Mouse (Mus musculus) layer of hippocampus, adult 2 months (tissue): Measurements from ENCODE around the gene Mcrip2. TPM values are rescaled to one million over a fixed set of nuclear protein-coding genes. Genes with fewer than 3 reads are reported as not detected.
"Not testable (repeated sequence)": the region's sequence is repeated elsewhere in the genome, so short reads cannot be mapped to it uniquely, and the experiment has no call there.

ENCODE experiments used
- DNase-seq, 2 experiments: peaks; one replicate each; pipeline ENCODE4 v3.0.0; 2022; ENCODE audit warnings: low spot score in 2 of 2
- H3K27ac ChIP-seq: fragments of 200-600 bp; 2 replicates; pipeline ENCODE4 v1.8.1; 2022
- H3K4me3 ChIP-seq: fragments of 200-600 bp; 2 replicates; pipeline ENCODE4 v1.8.1; 2022; ENCODE audit warnings: mild to moderate bottlenecking
- CTCF ChIP-seq: fragments of 200-600 bp; conservative IDR thresholded peaks from 2 replicates; pipeline ENCODE4 v1.8.1; 2022; ENCODE audit warnings: antibody characterized with exemption, mild to moderate bottlenecking, moderate library complexity
- total RNA-seq, 2 experiments: library from RNA; stranded (reverse); gene quantifications; 2 replicates each; pipeline ENCODE4 v1.2.3; 2021

Gene Mcrip2
- total RNA-seq, 2 experiments from 2014 or later: 20.9 to 21.6 TPM

- Histone ChIP-seq H3K27ac (no peak overlapping the region), H3K4me3 (no peak overlapping the region)
- DNase-seq: no peak
- TF ChIP-seq CTCF: no peak
Observed at GRCm38 (mm10) chr17:25878611-25879180, 10.1 kb upstream of the Mcrip2 start.

GRCm38 (mm10) chr17:25877741-25878610, 9.4 kb upstream of the Mcrip2 start:
- Histone ChIP-seq H3K27ac (no peak overlapping the region), H3K4me3 (no peak overlapping the region)
- no peak for TF ChIP-seq CTCF

GRCm38 (mm10) chr17:25877025-25877424, 8.5 kb upstream of the Mcrip2 start:
- no peak overlapping the region for H3K4me3 ChIP-seq
- no peak for DNase-seq
- TF ChIP-seq CTCF: no peak
- H3K27ac ChIP-seq: no peak overlapping the region

More at GRCm38 (mm10) chr17:25877741-25878610, 9.4 kb upstream of the Mcrip2 start:
- DNase-seq: no peak

DNA sequence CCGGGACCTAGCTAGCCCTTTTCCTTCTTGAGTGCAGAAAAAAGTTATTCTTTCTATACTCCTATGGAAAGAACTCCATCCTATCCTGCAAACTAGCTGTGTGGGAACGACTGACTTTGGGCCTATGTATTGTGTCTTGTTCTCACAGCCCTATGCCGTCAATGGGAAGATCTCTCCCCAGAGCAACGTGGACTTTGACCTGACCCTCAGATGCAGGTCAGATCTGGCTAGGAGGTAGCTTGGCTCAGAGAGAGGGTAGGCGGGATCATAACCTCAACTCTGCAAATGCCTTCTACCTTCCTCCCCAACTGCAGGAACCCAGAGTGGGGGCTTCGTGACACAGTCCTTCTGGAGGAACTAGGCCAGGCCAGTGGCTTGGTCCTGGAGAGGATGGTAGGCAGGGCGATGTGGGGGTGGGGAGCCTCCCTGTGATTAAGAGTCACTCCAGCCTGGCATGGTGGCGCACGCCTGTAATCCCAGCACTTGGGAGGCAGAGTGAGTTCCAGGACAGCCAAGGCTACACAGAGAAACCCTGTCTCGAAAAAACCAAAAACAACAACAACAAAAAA, 7.9 kb upstream of the Mcrip2 start:
- H3K27ac ChIP-seq: peak overlapping the region; percentile 97
- peak overlapping the region; percentile 99 for H3K4me3 ChIP-seq
- no peak for TF ChIP-seq CTCF
- no peak for DNase-seq

DNA sequence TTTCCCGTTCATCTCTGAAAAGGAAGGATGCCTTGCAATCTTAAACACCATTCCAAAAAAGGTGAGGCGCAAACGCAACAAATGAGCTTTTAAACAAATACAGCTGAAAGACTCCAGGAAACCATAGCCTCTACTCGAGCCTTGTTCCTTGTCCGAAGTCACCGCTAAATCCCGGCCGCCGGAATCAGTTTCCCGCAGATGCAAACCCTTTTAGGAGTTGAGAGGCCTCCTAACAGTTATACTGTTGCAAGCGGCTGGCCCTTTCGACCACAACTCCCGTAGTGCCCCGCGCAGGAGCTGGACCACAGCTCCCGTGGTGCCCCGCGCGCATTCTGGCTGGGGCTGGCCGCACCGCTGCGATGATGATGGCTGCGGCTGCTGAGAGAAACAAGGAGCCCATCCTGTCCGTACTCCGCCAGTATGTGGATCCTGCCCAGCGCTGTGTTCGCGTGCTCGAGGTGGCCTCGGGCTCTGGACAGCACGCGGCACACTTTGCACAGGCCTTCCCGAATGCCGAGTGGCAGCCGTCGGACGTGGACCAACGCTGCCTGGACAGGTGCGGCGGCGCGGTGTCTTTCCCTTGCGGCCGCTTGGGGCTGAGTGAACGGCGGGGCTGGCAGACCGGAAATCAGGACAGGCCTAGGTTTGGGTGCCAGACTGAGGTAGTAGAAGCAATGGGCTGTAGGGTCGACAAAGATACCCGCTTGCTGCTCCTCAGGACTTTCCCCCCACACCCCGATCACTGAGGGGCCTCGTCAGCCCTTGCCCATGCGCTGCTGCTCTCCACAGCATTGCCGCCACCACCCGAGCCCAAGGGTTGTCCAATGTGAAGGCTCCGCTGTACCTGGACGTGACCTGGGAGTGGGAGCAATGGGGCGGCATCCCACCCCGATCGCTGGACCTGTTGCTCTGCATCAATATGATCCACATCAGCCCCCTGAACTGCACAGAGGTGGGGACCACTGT, 6.9 kb upstream of the Mcrip2 start:
- peak; percentile 92 to 94 for DNase-seq
- H3K27ac ChIP-seq: peak overlapping the region; percentile 97
- TF ChIP-seq CTCF: peak; percentile 55
- H3K4me3 ChIP-seq: peak overlapping the region; percentile 99

GRCm38 (mm10) chr17:25874721-25875170, 6.2 kb upstream of the Mcrip2 start, which contains the start of gene Mettl26:
Gene Mettl26 (plus strand): TSS chr17:25875074.
- DNase-seq: peak; percentile 95 to 99
- Histone ChIP-seq H3K4me3 (peak within 1 kb of the TSS; percentile 99), H3K27ac (peak within 1 kb of the TSS; percentile 97)
- peak; percentile 38 for TF ChIP-seq CTCF

GRCm38 (mm10) chr17:25874148-25874720, 5.7 kb upstream of the Mcrip2 start:
- peak overlapping the region; percentile 99 for H3K4me3 ChIP-seq
- DNase-seq: no peak
- H3K27ac ChIP-seq: peak overlapping the region; percentile 97
- TF ChIP-seq CTCF: no peak

DNA sequence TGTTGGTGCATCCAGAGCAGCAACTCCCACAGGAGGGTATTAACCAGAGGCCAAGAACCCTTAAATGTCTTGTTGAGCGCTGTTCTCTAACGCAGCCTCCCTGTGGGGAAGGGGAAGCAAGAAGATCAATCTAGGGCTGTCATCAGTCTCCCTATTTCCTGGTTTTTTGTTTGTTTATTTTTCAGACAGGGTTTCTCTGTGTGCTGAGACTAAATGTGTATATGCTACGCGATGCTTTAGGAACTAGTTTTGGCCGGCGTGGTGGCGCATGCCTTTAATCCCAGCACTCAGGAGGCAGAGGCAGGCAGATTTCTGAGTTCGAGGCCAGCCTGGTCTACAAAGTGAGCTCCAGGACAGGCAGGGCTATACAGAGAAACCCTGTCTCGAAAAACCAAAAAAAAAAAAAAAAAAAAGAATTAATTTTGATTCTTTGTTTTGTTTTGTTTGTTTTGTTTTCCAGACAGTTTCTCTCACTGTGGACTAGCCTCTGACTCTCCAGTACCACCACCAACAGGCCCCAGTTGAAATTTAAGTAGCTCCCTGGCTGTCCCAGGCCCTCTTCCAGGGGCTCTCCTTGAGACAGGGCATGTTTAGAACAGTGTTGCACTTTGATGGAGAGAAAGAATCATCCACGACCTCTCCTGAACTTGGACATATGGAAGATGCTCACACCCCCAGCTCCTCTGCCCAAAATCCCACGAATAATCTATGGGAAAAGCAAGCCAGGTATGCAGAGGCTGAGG, 5.0 kb upstream of the Mcrip2 start:
- DNase-seq: no peak
- H3K27ac ChIP-seq: peak overlapping the region; percentile 97; the same call in 1 of the 2 replicates
- no peak overlapping the region; the same call in 1 of the 2 replicates for H3K4me3 ChIP-seq
- TF ChIP-seq CTCF: no peak

GRCm38 (mm10) chr17:25872676-25873075, 4.1 kb upstream of the Mcrip2 start:
- H3K27ac ChIP-seq: no peak overlapping the region
- TF ChIP-seq CTCF: no peak
- no peak overlapping the region for H3K4me3 ChIP-seq
- no peak for DNase-seq

DNA sequence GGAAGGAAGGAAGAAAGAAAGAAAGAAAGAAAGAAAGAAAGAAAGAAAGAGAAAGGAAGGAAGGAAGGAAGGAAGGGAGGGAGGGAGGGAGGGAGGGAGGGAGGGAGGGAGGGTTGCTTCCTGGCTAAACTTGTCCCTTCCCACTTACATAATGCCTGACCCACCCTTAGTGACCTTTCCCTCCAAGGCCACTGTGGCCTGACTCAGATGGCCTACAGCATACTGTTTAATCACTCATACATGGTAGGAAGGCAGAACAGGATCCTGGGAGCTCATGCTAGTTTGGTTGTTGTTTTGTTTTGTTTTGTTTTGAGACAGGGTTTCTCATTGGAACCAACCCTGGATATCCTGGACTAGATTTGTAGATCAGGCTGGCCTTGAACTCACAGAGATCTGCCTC, 3.0 kb upstream of the Mcrip2 start:
- H3K27ac ChIP-seq, DNase-seq, H3K4me3 ChIP-seq: not testable (repeated sequence)

GRCm38 (mm10) chr17:25869954-25870353, 1.4 kb upstream of the Mcrip2 start:
- DNase-seq: no peak
- Histone ChIP-seq H3K4me3 (no peak overlapping the region), H3K27ac (no peak overlapping the region)
- TF ChIP-seq CTCF: no peak

DNA sequence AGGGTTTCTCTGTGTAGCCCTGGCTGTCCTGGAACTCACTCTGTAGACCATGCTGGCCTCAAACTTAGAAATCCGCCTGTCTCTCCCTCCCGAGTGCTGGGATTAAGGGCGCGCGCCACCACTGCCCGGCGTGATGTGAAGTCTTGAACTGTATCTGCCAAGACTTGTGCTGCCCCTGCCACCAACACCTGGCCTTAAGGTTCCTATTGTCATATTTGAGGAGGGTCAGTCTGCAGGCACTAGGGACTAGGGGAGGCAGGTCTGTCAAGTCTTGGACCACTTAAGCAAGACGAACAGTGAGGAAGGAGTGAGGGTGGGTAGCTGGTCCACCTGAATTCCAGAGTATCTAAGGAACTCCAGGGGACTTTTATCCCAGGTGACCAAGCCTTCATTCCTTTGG, 934 bp upstream of the Mcrip2 start:
- H3K4me3 ChIP-seq: no peak overlapping the region
- TF ChIP-seq CTCF: no peak
- no peak for DNase-seq
- no peak overlapping the region for H3K27ac ChIP-seq
